Mouse (Mus musculus) spleen, postnatal 10 days (tissue): ENCODE measurements around the gene Ttc38.
A peak's percentile ranks its signal among the peaks of the same experiment; 100 is the strongest.

Source experiments
- DNase-seq, 2 experiments: peaks; one replicate each; pipeline ENCODE4 v3.0.0; 2021 to 2022; ENCODE audit warnings: low spot score in 2 of 2

The Ttc38 gene

DNA sequence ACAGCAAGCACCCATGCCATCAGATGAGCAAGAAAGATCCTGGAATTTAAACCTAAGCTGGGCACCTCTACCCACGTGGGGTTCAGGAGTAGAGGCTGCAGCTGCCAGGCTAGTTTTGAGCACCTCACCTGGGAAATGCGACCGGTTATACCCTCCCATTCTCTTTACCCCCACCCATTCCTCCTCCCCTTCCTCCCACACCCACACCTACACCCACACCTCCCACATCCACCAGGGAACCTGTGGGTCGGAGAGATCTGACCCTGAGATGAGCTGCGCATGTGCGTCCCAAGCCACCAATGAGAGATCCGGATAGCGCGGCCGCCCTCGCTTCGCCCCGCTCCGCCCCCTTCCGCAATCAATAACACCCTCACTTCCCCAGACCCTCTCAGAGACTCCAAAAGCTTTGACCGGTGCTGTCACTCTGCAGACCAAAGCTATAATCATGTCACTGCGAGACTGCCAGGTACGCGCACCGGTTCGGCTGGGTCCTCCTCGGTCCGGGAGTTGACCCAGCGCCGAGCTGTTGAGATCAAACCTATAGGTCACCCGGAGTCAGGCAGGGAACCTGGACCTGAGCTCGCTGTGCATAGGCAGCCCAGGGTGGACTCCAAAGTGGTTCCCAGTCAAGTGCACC is at the start of gene Ttc38:
Ttc38 (plus strand) TSS at position 353 of the 637 bp plus-strand sequence.
- DNase-seq = peak; percentile 69 to 87

DNA sequence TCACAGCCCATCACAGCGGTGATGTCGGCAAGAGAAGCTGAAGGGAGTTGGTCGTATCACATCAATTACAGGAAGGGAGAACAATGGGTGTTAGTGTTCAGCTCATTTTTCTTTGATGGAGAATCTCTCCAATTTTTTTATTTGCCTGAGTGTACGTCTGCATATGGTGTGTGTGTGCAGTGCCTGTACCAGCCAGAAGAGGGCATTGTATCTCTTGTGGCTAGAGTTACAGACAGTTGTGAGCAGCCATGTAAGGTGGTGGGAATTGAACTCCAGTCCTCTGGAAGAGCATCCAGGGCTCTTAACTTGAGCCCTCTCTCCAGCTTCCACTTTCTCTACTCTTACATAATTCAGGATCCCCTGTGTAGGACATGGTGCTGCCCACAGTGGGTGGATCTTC is 49.0 kb upstream of the Ttc38 start:
- no peak for DNase-seq

DNA sequence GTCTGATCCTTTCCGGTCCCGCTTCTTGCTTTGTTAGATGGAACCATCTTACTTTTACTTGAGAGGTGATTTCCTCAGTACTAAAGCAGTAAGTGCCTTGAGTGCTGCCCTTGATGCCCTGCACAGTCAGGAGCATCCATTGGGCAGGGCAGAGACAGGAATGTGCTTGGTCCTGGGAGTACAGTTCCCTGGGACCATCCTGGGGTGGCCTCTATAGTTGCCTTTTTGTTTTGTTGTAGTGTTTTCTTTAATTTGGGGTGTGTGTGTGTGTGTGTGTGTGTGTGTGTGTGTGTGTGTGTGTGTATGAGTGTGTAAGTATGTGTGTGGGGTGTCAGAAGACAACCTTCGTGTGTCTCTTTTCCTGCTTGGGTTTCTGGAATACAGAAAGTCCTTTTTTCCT is 47.8 kb upstream of the Ttc38 start:
- DNase-seq = no peak

DNA sequence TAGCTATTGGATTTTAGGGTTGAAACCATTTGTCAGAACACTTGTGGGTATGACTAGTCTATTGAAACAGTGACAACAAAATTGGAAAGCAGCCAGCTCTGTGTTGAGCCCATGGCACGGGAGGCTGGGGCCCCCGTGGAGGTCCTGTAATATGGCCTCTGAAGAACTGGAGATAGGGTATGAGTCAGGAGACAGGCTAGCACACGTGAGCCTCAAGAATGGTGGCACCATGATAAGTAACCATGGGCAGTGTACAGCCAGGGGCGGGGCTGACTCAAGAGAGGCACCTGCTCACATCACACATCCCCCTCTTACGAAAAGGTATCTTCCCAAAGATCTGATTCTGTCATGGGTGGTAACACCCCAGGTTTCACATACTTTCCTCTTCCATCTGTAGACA is 45.4 kb upstream of the Ttc38 start:
- no peak for DNase-seq

DNA sequence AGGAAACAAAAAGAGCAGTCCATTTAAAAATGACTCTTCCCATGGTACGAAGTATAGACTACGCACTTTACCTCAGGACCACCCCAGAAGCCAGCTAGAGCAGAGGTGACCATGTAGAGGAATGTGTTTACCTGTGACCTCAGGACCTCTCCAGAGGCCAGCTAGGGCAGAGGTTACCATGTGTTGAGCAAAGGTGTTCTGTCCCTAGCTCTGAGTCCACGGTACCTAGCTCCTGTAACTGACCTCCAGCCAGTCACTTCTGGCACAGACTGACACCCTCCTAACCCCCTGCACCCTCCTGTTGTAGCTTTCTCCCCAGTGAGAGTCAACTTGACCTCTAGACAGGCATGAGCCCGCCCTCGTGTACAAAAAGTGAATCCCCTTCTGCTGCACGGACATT is 44.6 kb upstream of the Ttc38 start:
- DNase-seq = no peak

DNA sequence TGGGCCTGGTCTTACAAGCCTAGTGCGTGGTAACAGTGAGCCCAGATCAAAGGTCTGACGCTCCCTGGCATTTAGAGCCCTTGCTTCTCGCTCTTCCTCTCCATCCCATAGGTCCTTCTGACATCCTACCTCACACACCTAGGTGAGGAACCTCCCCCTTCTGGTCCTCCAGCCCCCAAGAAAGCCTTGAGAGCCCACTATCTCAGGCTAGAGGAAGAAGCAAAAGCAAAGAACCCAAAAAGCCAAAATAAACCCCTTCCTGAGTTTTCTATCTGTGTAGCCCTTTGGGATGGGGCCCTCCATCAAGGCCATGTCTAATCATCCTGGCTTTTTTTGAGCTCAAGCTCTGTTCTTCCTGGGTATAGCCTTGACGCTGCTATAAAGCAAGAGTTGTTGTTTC is 44.1 kb upstream of the Ttc38 start:
- DNase-seq = no peak

DNA sequence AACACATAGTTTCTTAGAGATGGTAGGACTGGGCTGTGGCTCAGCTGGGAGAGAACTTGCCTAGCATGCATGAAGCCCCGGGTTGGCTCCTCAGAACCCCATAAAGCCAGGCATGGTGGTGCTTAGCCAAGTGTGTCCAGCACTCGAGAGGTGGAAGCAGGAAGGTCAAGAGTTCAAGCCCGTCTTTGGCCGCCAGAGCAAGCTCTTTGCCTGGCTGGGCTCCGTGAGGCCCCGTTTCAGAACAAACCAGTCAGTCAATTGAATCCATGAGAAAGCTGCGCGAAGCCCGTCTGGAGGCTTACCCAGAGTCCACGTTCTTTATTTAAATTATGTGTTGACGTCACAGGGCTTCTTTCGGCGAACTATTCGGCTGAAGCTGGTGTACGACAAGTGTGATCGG is 43.5 kb upstream of the Ttc38 start:
- DNase-seq = no peak

DNA sequence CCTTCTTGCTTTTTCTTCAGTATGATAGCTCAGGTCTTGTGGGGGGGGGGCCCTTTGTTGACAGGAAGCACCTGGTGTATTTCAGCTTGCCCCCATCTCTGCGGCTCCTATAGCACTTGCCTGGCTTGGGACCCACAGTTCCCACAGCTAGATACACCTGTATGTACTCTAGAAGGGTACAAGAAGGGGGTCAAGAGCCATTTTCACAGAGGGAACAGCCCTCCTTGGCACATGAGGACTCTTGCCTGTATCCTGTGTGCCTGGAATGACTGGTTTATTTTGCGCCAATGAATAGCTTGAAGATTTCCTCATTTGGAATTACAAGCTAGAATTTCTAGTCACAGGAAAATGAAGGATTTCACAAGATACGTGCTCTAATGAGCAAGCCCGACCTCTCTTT is 40.7 kb upstream of the Ttc38 start:
- DNase-seq = no peak

DNA sequence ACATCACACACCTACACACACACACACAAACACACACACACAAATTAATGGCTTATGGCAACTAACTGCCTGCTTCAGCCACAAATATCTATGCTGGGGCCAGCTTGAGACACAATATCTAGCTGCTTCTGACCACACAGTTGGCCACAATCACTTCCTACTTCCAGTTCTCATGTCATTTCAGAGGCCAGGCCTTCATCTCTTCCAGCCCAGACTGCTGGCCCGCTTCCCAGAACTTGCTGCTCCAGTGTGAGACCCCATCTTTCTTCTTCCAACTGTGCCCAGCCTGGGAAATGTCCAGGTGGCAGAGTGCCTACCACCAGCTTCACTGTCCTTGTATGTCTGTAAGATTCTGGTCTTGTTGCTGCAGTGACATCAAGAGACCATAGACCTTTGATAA is 39.3 kb upstream of the Ttc38 start:
- no peak for DNase-seq

DNA sequence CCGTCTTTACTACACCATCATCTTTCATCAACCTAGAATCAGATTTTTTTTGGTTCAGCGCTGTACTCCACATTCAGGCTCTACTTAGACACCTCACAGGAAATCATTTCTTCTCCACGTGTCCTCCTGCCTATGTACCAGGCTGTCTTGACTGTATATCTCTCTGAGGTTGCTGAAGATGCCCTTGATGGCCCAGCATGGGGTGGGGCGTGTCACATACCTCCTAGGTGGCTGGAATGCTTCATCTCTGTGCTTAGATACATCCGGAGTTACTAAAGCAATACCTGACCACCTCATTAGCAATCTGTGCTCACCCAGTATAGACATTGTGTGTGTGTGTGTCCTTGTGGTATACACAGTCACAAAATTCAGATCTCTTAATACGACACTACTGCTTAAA is 36.6 kb upstream of the Ttc38 start:
- DNase-seq = no peak

DNA sequence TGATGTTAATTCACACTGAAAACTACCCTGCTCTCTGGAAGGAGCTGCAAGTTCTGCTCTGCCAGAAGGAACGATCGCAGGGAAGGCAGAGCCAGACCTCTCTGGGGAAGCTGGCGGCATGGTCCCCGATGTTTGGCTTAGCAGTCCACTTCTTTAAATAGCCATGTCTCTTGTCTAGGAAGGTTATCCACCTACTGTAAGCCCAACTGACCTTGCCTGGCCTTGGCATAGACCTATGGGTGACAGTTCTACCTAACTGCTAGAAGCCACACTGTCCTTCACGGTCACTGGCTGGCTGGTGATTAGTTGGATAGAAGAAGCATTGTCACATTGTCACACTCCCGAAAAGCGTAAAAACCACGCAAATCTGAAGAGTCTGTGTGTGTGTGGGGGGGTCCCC is 33.4 kb upstream of the Ttc38 start:
- DNase-seq = no peak

DNA sequence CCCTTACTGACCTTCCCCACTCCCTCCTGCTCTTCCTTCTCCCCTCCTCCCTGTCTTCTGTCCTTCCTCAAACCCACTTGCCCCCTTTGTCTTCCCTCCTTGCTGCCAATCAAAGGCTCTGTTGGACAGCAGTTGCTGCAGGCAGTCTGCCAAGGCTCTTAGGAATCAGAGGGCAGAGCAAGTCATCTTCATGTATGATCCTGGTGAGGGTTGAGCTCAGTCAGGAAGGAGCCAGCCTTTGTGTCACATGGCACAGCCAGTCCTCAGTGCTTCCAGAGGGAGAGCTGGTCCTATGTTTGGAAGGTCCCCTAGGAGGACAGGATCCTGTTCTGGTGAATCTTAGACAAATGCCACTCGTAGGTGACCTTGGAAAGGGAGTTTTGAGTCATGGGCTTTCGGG is 29.2 kb upstream of the Ttc38 start:
- no peak for DNase-seq

DNA sequence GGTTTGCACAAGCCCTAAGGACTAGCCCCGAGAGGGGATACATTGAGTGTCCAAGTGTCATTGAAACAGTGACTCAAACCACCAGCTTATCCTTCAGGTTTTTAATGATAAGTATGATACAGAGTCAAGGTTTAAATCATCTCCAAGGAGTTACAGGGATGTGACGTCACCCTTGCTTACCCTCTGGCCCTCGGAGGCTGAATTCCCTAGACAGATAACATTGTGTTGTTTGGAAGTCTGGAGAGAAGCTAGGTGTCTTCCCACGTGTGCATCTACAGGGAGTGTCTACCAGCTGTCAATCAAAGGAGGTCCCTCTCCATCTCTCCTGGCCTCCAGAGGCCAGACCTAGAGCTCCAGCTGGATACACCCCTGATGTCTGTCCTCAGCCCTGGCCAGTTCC is 25.2 kb upstream of the Ttc38 start:
- no peak for DNase-seq

DNA sequence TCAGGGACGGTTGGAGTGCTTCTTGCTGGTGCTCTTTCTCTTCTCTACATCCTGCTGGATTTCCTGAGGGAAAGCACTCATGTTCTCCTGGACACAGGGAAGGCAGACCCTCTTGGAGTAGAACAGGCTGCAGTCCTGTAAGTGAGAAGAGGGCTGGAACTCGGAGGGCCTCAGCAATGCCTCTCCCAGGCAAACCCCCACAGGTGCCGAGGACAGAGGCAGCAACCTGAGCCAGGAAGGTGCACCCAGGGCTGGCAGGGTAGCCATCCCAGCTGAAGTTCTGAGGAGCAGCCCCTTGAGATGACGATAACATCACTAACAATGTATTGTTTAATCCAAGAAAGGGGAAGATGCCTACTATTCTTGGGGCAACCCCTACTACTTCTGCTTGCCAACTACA is 24.7 kb upstream of the Ttc38 start:
- no peak for DNase-seq

DNA sequence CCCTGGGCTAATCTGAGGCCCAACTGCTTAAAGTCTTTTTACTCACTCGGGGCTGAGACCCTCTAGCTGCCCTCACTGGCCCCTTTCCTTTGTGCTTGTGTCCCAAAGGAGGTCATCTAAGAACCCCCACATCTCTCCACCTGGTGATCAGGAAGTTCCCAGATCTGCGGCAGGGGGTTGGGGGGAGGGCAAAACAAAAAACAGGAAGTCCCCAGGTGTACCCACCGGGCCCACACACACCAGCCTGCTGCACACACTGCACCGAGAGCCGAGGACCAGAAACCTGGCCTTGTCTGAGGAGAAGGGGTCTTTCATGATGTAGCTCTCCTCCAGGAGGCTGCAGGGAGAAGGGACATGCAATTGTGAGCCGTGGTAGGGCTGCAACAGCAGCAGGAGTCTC is 24.1 kb upstream of the Ttc38 start:
- no peak for DNase-seq

DNA sequence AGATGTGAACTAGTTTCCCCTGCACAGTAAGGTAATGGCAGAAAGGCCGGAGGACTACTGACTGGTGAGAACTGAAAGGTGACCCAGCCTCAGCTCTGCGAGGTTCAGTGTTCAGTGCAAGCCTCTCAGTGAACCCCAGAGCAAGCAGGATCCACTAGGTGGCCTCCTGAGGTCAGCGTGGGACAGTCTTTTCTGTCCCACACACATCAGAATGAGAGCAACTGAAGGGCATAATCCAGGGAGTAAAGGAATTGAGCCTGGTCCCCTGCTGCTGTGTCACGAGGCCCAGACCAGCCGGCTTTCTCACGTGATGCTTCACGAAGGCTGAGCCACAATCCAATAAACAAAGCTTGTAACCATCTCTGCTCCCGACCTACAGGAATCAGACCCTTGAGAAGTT is 23.7 kb upstream of the Ttc38 start:
- DNase-seq = no peak

DNA sequence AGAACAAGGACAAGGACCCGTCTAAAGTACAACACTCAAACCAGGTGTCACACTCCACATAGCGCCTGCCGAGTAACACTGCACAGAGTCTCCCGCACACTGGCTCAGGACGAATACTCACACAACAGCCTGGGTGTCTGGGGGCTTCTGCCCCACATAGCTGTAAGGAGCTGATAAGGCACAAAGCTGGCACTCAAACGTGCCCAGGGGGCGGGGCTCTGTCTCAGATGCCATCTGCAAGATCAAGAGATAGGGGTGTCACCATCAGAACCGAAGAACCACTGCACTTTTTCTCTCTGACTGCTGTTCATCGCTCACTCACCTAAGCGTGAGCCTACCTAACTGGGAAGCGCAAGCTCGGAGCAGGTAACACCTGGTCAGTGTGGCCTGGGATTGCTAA is 23.0 kb upstream of the Ttc38 start:
- no peak for DNase-seq

DNA sequence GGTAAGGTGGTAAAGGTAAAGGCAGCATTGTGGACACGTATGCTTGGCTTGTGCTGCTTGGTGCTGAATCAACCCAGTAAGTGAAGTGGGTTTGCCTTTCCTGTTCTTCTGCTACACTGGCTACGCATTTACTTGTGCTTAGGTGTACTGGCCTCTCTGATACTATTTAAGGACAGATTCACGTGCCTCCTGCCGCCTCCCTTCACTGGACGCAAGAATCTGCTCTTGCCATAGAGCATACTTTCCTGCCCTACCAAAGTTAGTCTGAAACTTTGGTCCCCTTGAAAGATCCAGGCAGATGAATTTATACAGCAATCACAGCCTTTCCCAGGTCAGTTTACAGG is 21.7 kb upstream of the Ttc38 start:
- no peak for DNase-seq

DNA sequence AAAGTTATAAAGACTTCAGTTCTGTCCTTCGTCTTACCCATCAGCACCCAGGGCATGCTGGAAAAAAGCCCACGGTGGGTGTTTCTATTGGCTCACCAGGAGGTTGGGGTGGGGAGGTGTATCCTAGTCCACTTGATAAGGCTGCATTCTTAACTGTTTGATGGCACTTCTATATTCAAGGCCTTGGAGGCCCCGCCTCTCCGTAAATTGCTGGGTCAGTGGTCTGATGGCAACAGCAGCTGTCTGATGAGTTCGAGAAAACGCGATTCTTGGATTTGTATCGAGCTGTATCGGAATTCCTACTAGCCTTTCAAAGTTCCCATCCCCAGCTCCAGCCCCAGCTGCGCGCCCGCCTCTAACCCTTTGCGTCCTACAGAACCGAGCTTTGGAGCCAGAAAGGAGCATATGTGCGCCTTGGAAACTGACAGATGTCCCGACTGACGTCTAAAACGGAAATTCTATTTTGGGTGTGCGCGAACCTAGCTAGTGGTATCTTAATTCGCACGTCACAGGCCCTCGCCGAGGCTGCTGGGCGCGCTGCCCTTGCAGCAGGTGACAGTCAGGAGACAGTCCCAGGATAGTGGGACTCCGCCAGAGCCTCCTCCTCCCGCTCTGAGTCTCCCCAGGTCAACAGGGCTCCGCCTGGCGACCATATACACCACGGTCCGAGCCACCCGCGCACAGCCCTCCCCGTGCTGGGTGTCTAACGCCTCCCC is 21.1 kb upstream of the Ttc38 start:
- peak in 1 of 2 experiments; percentile 44 for DNase-seq

DNA sequence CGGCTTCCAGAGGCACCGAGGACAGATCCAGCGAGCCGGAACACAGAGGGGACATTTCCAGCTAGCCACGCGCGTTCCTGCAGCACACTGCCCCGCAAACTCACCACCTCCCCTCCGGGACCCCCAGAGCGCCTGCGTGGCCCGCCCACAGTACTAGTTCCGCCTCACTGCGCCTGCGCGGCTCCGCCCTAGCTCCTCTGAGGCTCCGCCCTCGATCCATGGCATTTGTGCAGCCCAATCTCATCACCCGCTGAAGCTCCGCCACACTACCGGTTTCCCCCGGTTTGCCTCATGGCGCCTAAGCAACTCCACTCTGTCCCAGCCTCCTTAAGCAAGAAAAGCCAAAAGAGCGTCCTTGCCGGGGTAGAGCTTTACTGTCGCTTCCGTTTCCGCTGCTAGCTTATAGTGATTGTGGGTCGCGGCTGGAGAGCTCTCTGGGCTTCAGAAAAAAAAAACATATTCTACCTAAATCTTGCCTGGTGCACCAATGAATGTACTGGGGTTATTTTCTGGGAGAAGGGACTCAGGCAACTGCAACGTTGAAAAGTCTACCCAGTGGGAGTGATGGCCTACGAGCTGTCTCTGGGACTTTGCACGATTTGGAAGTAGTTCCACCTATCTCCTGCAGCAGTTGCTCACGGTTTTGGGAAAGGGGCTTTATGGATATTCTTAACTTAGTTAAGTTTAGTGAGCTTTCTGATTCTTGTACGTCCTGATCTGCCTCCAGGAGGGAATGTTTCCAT is 20.4 kb upstream of the Ttc38 start, which contains the start of gene Cdpf1:
Cdpf1 (minus strand) TSS at position 163 of the 743 bp plus-strand sequence.
- DNase-seq = peak; percentile 99

DNA sequence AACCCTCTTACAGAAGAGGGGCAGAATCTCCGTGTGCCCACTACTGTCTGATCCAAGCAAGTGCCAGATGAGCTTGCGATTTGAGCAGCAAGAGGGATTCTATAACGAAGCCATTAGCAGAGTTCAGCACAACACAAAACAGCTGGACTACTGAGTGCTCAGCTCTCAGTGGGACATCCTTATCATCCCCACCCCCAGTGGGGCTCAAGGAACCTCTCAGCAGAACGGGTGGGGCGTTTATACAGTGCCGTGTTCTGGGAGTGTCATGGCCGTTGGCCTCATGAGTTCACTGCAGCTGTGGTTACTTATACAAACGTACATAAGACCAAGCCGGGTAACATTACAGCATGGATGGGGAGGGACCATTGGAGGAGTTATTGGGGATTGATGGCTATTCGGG is 18.7 kb upstream of the Ttc38 start:
- no peak for DNase-seq

DNA sequence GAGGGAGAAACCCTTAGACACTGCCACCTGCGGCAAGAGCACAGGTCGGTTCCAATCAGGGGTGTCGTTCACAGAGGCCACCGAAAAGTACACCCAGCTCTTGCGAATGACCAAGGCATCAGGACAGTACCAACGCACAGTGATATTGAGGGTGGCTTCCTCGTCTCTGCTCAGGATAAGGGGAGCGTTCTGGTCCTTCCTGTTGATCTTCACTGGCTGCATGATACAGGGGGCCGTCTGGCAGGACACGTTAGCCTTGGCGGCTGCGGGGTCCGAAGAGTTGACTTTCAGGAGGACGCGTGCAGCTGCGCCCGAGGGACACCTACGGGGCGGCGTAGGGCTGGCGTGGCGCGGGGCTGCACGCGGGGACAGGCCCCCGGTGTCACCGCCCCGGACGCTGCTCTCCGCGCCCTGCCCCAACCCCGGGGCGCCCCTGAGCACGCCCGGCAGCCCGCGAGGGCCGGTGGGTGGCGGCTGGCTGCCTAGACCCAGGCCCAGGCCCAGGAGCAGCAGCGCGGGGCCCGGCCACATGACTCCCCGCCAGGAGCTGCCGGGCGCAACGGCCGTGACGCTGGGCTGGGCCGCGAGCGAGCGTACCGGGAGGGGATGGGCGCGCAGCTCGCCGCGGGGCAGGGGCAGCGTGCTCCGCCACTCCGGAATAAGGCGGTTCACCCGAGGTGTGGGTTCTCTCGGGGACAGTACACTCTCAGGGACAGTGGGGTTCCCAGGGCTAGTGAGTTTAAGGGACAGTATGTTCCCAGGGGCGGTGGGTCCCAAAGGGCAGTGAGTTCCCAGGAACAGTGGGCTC is 10.7 kb upstream of the Ttc38 start, which contains the start of gene Pkdrej:
Pkdrej (minus strand) TSS at position 532 of the 808 bp plus-strand sequence.
- peak; percentile 46 to 50 for DNase-seq
